Mouse (Mus musculus) megakaryocyte, adult 5-6 weeks (primary cell): ENCODE results near the gene Mrpl38. TPM values are rescaled to one million over a fixed set of nuclear protein-coding genes. Genes with fewer than 3 reads are reported as not detected.

Experiments
- ATAC-seq: 2 replicates; pipeline ENCODE4 v1.8.0; 2016; ENCODE audit warnings: mild to moderate bottlenecking, inconsistent platforms; ENCODE audit not compliant: poor library complexity, severe bottlenecking
- total RNA-seq, 2 experiments: library from RNA; stranded (forward) in 1 of 2; stranded (reverse) in 1 of 2; fragments of 153-499, 151-499 nt in 1 of 2; fragments of 221-1000, 200-1000 nt in 1 of 2; gene quantifications; 2 replicates each; pipeline versions ENCODE4 v1.2.3 to v1.2.4; 2015 to 2017

The Mrpl38 gene
- total RNA-seq, 2 experiments from 2014 or later, result 10.0 to 17.3 TPM

DNA sequence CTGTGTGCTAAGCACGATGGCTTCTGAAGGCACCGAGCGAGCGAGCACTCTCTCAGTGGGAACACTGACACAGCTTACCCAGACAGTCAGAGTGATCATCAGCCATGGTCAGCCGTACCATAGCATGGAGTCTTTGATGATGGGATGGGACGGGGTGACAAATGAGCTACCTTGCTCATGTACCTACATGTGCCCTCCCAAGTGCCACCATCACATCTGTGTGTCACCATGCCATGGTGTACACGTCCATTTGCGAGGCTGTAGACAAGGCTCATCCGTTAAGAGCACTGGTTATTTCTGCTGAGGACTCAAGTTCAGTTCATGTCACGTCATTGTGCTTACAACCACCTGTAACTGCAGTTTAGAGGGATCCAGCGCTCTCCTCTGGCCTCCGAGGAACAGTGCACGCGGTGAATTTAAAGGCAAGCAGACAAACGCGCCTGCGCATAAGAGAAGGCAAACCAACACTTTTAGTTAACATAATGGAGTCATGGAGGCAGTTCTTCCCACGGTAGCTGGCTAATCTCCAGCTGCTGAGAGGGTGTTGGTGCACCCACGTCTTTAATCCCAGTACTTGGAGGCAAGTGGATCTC lies 27.0 kb downstream of the Mrpl38 start:
- no peak for ATAC-seq

DNA sequence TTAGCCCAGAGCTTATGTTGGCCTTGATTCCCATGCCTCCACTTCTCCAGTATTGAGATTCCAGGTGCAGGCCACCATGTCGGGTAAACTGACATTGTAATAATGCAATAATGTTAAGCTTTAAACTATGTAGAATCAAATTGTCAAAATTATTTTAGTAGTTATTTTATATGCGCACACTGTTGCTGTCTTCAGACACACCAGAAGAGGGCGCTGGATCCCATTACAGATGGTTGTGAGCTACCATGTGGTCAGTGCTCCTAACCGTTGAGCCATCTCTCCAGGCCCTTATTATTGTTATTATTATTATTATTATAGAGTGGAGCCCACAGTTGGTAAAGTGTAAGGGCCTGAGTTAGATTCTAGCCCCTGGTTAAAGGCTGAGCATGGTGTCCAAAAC lies 27.6 kb downstream of the Mrpl38 start:
- no peak for ATAC-seq

GRCm38 (mm10) chr11:116110540-116110939 lies 28.1 kb downstream of the Mrpl38 start:
- peak; percentile 60 for ATAC-seq

- no peak for ATAC-seq
These were observed 28.5 kb downstream of the Mrpl38 start for GRCm38 (mm10) chr11:116110131-116110530.

GRCm38 (mm10) chr11:116109441-116110081 lies 29.1 kb downstream of the Mrpl38 start:
- ATAC-seq, result 0 out of 2 replicates have a peak, but pooled peaks have one; percentile 24

DNA sequence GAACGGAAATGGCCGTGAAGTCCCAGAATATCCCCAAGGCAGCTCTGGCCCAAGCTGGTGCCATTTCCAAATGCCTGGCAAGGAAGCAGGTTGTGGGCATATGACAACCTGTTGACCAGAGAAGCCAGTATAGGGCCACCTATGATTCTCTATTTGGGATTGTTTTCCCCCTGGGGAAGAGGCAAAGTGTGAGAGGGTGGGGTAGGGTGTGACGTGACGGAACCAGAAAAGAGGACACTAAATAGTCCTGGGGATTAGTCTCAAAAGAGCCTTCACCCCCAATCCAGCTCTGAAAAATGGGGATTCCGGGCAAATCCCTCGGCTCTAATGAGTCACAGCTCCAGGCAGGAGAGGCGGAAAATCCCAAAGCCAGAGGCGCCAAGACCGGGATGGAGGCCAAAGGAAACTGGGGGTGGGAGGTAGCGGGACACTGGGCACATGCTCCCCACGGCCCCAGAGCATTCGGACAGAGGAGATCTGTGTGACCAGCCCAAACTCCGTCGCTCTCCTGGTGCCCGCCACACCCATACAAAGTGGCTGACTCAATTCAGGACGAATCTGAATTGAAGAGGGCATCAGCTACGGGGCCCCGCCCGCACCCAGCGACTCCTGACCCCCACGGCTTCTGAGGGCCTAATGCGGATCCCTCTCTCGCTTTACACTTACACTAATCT lies 30.1 kb downstream of the Mrpl38 start:
- no peak for ATAC-seq

DNA sequence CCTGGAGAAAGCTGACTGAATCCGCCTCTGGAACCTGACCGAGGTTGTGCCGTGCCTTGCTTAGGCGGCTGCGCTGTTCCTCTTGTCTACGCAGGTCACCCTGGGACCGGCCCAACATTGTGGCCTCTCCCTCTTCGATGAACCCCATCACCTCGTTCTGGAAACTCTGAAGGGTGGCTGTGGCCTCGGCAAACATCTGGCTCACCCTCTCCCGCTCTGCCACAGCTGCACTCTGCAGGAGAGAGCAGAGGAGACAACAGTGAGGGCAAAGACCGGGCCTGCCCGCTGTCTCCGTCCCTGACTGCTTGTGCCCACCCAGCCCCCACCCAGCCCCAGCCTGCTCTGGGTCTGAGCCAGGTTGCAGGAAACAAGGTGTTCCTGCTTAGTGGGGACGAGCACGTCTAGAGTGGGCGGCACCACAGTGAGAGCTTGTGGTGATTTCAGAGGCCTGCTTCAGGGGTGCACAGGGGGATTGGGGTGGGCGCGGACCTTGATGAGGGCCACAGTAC lies 30.8 kb downstream of the Mrpl38 start:
- ATAC-seq, result no peak

GRCm38 (mm10) chr11:116106963-116107776 lies 31.5 kb downstream of the Mrpl38 start:
- ATAC-seq, result no peak

- no peak for ATAC-seq
These were observed 32.3 kb downstream of the Mrpl38 start for GRCm38 (mm10) chr11:116106154-116106962.

DNA sequence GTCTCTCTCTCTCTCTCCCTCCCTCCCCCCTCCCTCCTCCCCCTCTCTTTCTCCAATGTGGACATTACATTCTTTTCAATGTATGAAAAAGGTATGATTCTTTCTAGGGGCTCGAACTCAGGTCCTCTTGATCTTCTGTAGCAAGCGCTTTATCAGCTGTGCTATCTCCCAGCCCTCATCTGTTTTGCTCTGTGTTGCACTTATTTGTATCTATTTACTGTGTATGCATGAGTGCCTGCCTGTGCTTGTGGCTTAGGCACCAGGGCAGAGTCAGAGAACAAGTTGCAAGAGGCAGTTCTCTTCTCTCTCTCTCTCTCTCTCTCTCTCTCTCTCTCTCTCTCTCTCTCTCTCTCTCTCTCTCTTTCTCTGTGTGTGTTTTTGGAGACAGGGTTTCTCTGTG lies 33.6 kb downstream of the Mrpl38 start:
- ATAC-seq, result no peak

DNA sequence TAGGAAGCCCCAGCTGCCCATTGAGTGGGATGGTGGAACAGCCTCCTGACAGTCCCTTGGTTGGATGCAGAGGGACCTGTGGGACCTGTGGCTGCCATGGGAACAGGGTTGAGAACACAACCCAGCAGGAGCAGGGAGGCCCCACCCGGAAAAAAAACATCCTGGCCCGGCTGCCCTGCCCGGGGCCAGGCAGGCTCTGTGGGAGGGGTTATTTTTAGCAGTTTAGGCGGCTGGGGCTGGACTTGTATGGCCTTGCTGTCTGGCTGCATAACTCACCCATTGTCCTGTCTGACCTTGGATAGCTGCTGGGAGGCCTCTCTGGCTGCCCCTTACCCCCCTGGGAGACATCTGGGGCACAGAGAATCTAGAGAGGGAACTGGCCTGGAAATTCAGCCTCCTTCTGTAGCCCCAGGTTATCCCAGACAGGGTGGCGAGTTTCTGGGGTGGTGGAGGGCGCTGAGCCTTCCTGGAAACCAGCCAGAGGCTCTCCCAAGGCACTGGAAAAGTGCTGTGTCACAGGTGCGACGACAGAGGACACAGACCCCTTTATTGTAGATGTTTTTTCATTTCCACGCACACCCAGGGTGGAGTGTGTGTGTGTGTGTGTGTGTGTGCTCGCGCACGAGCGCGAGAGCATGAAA lies 34.5 kb downstream of the Mrpl38 start:
- ATAC-seq, result no peak

GRCm38 (mm10) chr11:116103572-116103971 lies 35.1 kb downstream of the Mrpl38 start:
- ATAC-seq, result no peak

DNA sequence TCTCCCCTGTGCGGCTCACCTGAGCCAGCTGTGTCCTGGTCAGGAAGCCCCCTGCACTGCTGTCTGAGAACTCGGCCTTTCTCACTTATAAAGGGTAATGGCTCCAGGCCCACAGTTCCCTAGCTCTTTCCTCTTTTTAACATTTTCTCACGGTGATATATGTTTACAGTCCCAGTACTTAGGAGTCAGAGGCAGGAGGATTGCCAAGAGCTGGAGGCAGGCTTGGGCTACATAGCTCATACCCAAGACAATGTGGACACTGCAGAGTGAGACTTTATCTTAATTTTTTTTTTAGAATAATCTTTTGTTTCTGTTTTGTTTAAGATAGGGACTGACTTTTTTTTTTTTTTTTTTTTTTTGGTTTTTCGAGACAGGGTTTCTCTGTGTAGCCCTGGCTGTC lies 36.2 kb downstream of the Mrpl38 start:
- ATAC-seq, result no peak

GRCm38 (mm10) chr11:116101931-116102381 lies 36.7 kb downstream of the Mrpl38 start:
- no peak for ATAC-seq

DNA sequence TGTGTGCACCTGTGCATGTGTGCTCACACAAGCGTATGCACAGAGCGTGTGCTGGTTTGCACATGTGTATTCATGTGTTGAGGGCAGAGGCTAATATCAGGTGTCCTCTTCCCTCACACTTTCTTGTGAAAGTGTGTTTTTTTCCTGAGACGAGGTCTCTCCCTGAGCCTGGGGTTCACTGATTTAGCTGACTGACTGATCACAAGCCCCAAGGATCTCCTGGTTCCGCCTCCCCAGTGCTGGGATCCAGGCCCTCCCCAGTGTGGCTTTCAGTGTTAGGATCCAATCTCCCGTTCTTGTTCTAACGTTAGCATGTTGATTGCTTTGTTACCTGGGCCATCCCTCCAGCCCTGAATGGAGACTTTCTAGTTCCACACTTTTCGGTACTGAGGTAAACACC lies 37.8 kb downstream of the Mrpl38 start:
- no peak for ATAC-seq

- ATAC-seq, result peak; percentile 24; the same call in 1 of the 2 replicates
These were observed 38.3 kb downstream of the Mrpl38 start for GRCm38 (mm10) chr11:116100385-116100784.

GRCm38 (mm10) chr11:116099462-116099861 lies 39.2 kb downstream of the Mrpl38 start:
- no peak for ATAC-seq

DNA sequence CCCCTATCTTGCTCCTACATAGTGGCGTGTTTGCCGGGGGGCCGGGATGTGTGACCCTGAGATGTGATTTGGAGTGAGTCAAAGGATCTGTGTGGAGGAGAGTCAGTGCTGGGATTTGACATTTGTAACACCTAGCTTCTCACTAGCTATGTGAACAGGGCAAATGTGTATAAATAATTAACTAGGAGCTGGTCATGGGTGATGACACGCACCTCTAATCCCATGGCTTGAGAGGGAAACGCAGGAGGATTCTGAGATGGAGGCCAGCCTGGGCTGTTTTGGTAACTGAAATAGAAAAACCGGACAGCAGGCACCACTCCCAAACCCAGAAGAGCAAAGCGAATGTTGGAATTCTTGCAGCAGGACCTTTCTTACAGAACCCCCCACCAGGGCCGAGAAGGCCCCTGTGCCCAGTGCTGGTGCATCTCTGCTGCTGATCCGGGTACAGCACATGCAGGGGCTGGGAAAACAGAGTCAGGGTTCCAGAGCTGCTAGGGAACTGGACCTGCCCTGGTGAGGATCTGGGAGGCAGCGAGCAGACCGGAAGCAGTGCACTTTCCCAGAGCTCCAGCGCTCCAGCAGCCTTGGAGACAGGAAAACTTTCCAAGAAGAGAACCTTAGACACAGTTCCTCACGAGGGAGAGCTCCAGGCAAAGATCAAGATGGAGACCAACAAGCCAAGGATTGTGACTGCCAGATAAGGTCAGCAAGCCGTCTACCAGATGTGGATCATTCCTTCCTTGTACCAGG lies 39.8 kb downstream of the Mrpl38 start:
- no peak for ATAC-seq
